Mouse (Mus musculus): ENCODE measurements around the gene Acsf3. TPM values are rescaled to one million over a fixed set of nuclear protein-coding genes. Genes with fewer than 3 reads are reported as not detected.

Acsf3 gene
- total and polyA plus RNA-seq, 3 experiments: 2.2 to 10.4 (median 9.0) TPM

GRCm38 (mm10) chr8:122811870-122812494, 36.7 kb downstream of the Acsf3 start:
- Histone ChIP-seq H3K4me2 (ENCODE audit: insufficient read depth, low read depth, poor library complexity, severe bottlenecking) (no peak overlapping the region), H3K27ac (ENCODE audit: insufficient read depth, low read depth) (no peak overlapping the region), H3K79me2 (replicated peaks; ENCODE audit: control insufficient read depth, extremely low read depth, insufficient read depth, poor library complexity, severe bottlenecking) (no peaks in the 10 kb centered on the region), H3K4me3 (replicated peaks in 1 of 3; ENCODE audit: low read depth in 2 of 3, low read length in 2 of 3, poor library complexity in 1 of 3) (no peak overlapping the region), H3K27me3 (replicated peaks) (no peaks in the 10 kb centered on the region), H3K9ac (ENCODE audit: insufficient read depth, low read depth) (no peak overlapping the region), H3K4me1 (ENCODE audit: control insufficient read depth in 1 of 2, insufficient read depth in 2 of 2) (peaks cover 10 to 64% of the 10 kb centered on the region in 2 experiments), H3K9me3 (replicated peaks; ENCODE audit: low read length) (no peaks in the 10 kb centered on the region), H3K36me3 (replicated peaks in 1 of 2; ENCODE audit: control insufficient read depth in 1 of 2, insufficient read depth in 1 of 2, low read length in 1 of 2) (peaks cover 8 to 65% of the 10 kb centered on the region in 2 experiments)
- DNase-seq (ENCODE audit: extremely low read depth): no peak
- TF ChIP-seq CHD2 (IDR thresholded peaks at IDR 0.05; ENCODE audit: low read length) (no peak), ELF1 (IDR thresholded peaks at IDR 0.05; ENCODE audit: low read depth, low read length) (no peak), SMC3 (IDR thresholded peaks at IDR 0.05; ENCODE audit: low read depth, low read length) (no peak), USF1 (IDR thresholded peaks at IDR 0.05; ENCODE audit: low read depth, low read length) (no peak), RAD21 (IDR thresholded peaks at IDR 0.05; ENCODE audit: low read depth, low read length) (no peak), ZC3H11A (IDR thresholded peaks at IDR 0.05; ENCODE audit: low read depth, low read length) (no peak), RCOR1 (conservative IDR thresholded peaks at IDR 0.05; ENCODE audit: low read depth, low read length) (no peak)
- in situ Hi-C loops (cut with MboI; ENCODE audit: low pct_ligation_motif_present, low pct_unique_long_range_greater_than_20kb, low sequenced_read_pairs): no loop called here
- dilution Hi-C loops (cut with MboI; ENCODE audit: extremely low pct_ligation_motif_present, extremely low pct_unique_long_range_greater_than_20kb, low sequenced_read_pairs): no loop called here

- no peak overlapping the region for H3K27ac ChIP-seq (ENCODE audit: insufficient read depth, low read depth)
- H3K27me3 ChIP-seq (replicated peaks): no peaks in the 10 kb centered on the region
- H3K4me2 ChIP-seq (ENCODE audit: insufficient read depth, low read depth, poor library complexity, severe bottlenecking): no peak overlapping the region
- peak; percentile 53 for DNase-seq (ENCODE audit: extremely low read depth)
- TF ChIP-seq RAD21 (IDR thresholded peaks at IDR 0.05; ENCODE audit: low read depth, low read length) (peak; percentile 84), JUND (conservative IDR thresholded peaks at IDR 0.05; ENCODE audit: low read depth, low read length) (no peak), NELFE (IDR thresholded peaks at IDR 0.05; ENCODE audit: low read depth, low read length) (no peak), TBP (conservative IDR thresholded peaks at IDR 0.05; ENCODE audit: low read depth, low read length) (no peak), TCF12 (IDR thresholded peaks at IDR 0.05; ENCODE audit: low read depth, low read length) (no peak), MAFK (IDR thresholded peaks at IDR 0.05; ENCODE audit: insufficient replicate concordance, low read length) (no peak), MXI1 (IDR thresholded peaks at IDR 0.05; ENCODE audit: low read depth, low read length) (no peak), USF1 (IDR thresholded peaks at IDR 0.05; ENCODE audit: low read depth, low read length) (no peak), UBTF (IDR thresholded peaks at IDR 0.05; ENCODE audit: low read depth, low read length) (no peak), SMC3 (IDR thresholded peaks at IDR 0.05; ENCODE audit: low read depth, low read length) (peak; percentile 90), ZKSCAN1 (IDR thresholded peaks at IDR 0.05; ENCODE audit: borderline replicate concordance, low read depth, low read length) (no peak), ELF1 (IDR thresholded peaks at IDR 0.05; ENCODE audit: low read depth, low read length) (no peak), MYC (IDR thresholded peaks at IDR 0.05; ENCODE audit: low read depth, low read length) (no peak), E2F4 (IDR thresholded peaks at IDR 0.05; ENCODE audit: insufficient replicate concordance, low read depth, low read length) (no peak), CTCF (conservative IDR thresholded peaks at IDR 0.05 in 1 of 2, IDR thresholded peaks at IDR 0.05 in 1 of 2; ENCODE audit: low read depth in 2 of 2, low read length in 2 of 2) (peak; percentile 33 to 83; a peak in 2 of 4 replicates), GABPA (IDR thresholded peaks at IDR 0.05; ENCODE audit: insufficient replicate concordance, low read depth, low read length) (no peak), ZC3H11A (IDR thresholded peaks at IDR 0.05; ENCODE audit: low read depth, low read length) (peak; percentile 77), MAZ (IDR thresholded peaks at IDR 0.05; ENCODE audit: low read depth, low read length) (no peak)
- peaks cover 6 to 69% of the 10 kb centered on the region in 2 experiments for H3K36me3 ChIP-seq (replicated peaks in 1 of 2; ENCODE audit: control insufficient read depth in 1 of 2, insufficient read depth in 1 of 2, low read length in 1 of 2)
- in situ Hi-C loops (cut with MboI; ENCODE audit: low pct_ligation_motif_present, low pct_unique_long_range_greater_than_20kb, low sequenced_read_pairs) (no loop called here), dilution Hi-C loops (cut with MboI; ENCODE audit: extremely low pct_ligation_motif_present, extremely low pct_unique_long_range_greater_than_20kb, low sequenced_read_pairs) (no loop called here)
- peaks cover 10 to 57% of the 10 kb centered on the region in 2 experiments for H3K4me1 ChIP-seq (ENCODE audit: control insufficient read depth in 1 of 2, insufficient read depth in 2 of 2)
- H3K9me3 ChIP-seq (replicated peaks; ENCODE audit: low read length): no peaks in the 10 kb centered on the region
- no peak overlapping the region for H3K9ac ChIP-seq (ENCODE audit: insufficient read depth, low read depth)
- H3K79me2 ChIP-seq (replicated peaks; ENCODE audit: control insufficient read depth, extremely low read depth, insufficient read depth, poor library complexity, severe bottlenecking): no peaks in the 10 kb centered on the region
- H3K4me3 ChIP-seq (replicated peaks in 1 of 3; ENCODE audit: low read depth in 2 of 3, low read length in 2 of 3, poor library complexity in 1 of 3): no peak overlapping the region
These were observed 37.4 kb downstream of the Acsf3 start for GRCm38 (mm10) chr8:122812610-122813250.

Measured in CH12.LX (cell line).